Mouse (Mus musculus): ENCODE measurements around the gene Mfap5. TPM values are rescaled to one million over a fixed set of nuclear protein-coding genes. Genes with fewer than 3 reads are reported as not detected.
A peak's percentile ranks its signal among the peaks of the same experiment; 100 is the strongest.
"Not testable (repeated sequence)": the region's sequence is repeated elsewhere in the genome, so short reads cannot be mapped to it uniquely, and the experiment has no call there.

Gene Mfap5
- total RNA-seq, 4 experiments from 2014 or later: 0.31 to 0.40 TPM; not detected in 2

- DNase-seq (ENCODE audit: low spot score in 2 of 2): peak; percentile 29 to 60
Observed at GRCm38 (mm10) chr6:122560427-122560826, 54.8 kb downstream of the Mfap5 start.

- no peak for DNase-seq (ENCODE audit: low spot score in 2 of 2)
Observed at GRCm38 (mm10) chr6:122561005-122561404, 55.4 kb downstream of the Mfap5 start.

GRCm38 (mm10) chr6:122562463-122562862, 56.8 kb downstream of the Mfap5 start:
- DNase-seq (ENCODE audit: low spot score in 2 of 2): peak; percentile 32 to 70

GRCm38 (mm10) chr6:122565070-122565784, 59.6 kb downstream of the Mfap5 start:
- DNase-seq (ENCODE audit: low spot score in 2 of 2): no peak

- DNase-seq (ENCODE audit: low spot score in 2 of 2): no peak
Observed at GRCm38 (mm10) chr6:122569113-122569512, 63.5 kb downstream of the Mfap5 start.

GRCm38 (mm10) chr6:122569762-122570161, 64.1 kb downstream of the Mfap5 start:
- no peak for DNase-seq (ENCODE audit: low spot score in 2 of 2)

GRCm38 (mm10) chr6:122570695-122571616, 65.3 kb downstream of the Mfap5 start:
- DNase-seq (ENCODE audit: low spot score in 2 of 2): no peak

- no peak for DNase-seq (ENCODE audit: low spot score in 2 of 2)
Observed at GRCm38 (mm10) chr6:122571617-122571959, 65.9 kb downstream of the Mfap5 start.

GRCm38 (mm10) chr6:122575037-122575436, 69.4 kb downstream of the Mfap5 start:
- not testable (repeated sequence) for DNase-seq (ENCODE audit: low spot score in 2 of 2)

GRCm38 (mm10) chr6:122577030-122577429, 71.4 kb downstream of the Mfap5 start:
- no peak for DNase-seq (ENCODE audit: low spot score in 2 of 2)

Other genes starting within 250 kb of the Mfap5 start
- gene Klrg1, start 223.0 kb upstream of the Mfap5 start, total RNA-seq (2022): under 1 TPM in 3 of 4 experiments, not detected in 1; 0.36 to 0.74 (median 0.55) TPM
- 10 to 100 TPM; 81.2 to 92.7 (median 89.2) TPM for gene M6pr, start 197.1 kb upstream of the Mfap5 start, total RNA-seq (2022)
- 10 to 100 TPM; 48.8 to 66.7 (median 61.3) TPM for gene Phc1, start 165.3 kb upstream of the Mfap5 start, total RNA-seq (2022)
- 10 to 100 TPM; 49.8 to 78.3 (median 70.4) TPM for gene Rimklb, start 7.1 kb upstream of the Mfap5 start, total RNA-seq (2022)
- not detected for gene Aicda, start 48.0 kb downstream of the Mfap5 start, total RNA-seq (2022)
- gene Apobec1, start 96.6 kb downstream of the Mfap5 start, total RNA-seq (2022): 10 to 100 TPM in 1 of 4 experiments, 1 to 10 TPM in 3; 2.1 to 11.1 (median 4.4) TPM
- not detected for gene Gdf3, start 104.2 kb downstream of the Mfap5 start, total RNA-seq (2022)
- gene Dppa3, start 120.6 kb downstream of the Mfap5 start, total RNA-seq (2022): not detected
- gene Nanog, start 201.6 kb downstream of the Mfap5 start, total RNA-seq (2022): under 1 TPM in 1 of 4 experiments, not detected in 3; 0.18 TPM